Mouse (Mus musculus): ENCODE measurements around the gene Efcab2. TPM values are rescaled to one million over a fixed set of nuclear protein-coding genes. Genes with fewer than 3 reads are reported as not detected.

Efcab2 gene
- polyA plus RNA-seq, 1 experiment from 2014 or later = 12.7 TPM

DNA sequence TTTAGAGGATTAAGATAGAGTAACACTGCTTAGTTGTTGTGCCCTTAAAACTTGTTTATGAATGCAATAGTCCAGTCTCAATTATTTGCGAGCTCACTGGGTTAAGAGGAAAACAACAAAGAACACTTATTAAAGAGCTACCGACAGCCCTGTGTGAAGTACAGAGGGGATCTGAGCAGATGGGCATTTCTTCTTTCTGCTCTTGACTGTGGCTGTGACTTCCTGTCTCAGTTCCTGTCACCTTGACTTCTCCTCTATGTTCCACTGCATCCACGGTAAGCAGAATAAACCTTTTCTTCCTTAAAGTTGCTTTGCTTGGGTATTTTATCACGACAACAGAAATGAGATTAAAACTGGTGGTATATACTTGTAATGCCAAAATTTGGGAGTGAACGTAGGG lies 12.9 kb upstream of the Efcab2 start:
- Histone ChIP-seq H3K4me1 (ENCODE audit: control insufficient read depth, insufficient read depth, low read length) (0 out of 2 replicates have a peak, but pooled peaks cover 2% of the 10 kb centered on the region), H3K4me2 (no peak overlapping the region), H3K27ac (ENCODE audit: low read depth, low read length) (no peak overlapping the region), H3K4me3 (ENCODE audit: low read depth, low read length) (no peak overlapping the region), H3K9ac (ENCODE audit: low read depth, low read length) (no peak overlapping the region), H3K9me3 (replicated peaks; ENCODE audit: control insufficient read depth, low read length) (no peaks in the 10 kb centered on the region), H3K36me3 (ENCODE audit: control insufficient read depth, insufficient read depth, low read length) (no peaks in the 10 kb centered on the region), H3K27me3 (ENCODE audit: control insufficient read depth, insufficient read depth, low read length) (no peaks in the 10 kb centered on the region)
- 77% methylated on average over 5 of the region's 5 CpGs for WGBS (ENCODE audit: insufficient replicate concordance)
- no peak for ATAC-seq (replicated peaks; ENCODE audit: insufficient number of reproducible peaks, low FRiP score, low TSS enrichment)

DNA sequence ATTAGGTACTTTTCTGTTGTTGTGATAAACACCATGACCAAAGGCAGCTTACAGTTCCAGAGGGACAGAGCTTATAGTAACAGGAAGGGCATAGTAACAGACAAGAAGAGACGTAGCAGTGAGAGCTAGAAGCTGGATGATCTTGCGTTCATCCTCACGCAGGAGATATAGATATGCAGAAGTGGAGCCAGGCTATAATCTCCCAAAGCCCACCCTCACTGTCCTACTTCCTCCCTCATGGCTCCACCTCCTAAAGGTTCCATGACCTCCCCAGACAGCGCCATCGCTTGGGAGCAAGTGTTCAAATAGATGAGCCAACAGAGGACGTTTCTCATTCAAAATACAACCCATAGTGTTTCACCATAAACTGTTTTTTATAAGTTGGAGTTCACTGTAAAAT lies 10.8 kb upstream of the Efcab2 start:
- H3K4me3 ChIP-seq (ENCODE audit: low read depth, low read length) = no peak overlapping the region
- H3K4me1 ChIP-seq (ENCODE audit: control insufficient read depth, insufficient read depth, low read length) = 0 out of 2 replicates have a peak, but pooled peaks cover 2% of the 10 kb centered on the region
- no peaks in the 10 kb centered on the region for H3K27me3 ChIP-seq (ENCODE audit: control insufficient read depth, insufficient read depth, low read length)
- H3K9ac ChIP-seq (ENCODE audit: low read depth, low read length) = no peak overlapping the region
- WGBS (ENCODE audit: insufficient replicate concordance) = 83% methylated on average over 6 of the region's 6 CpGs
- no peak overlapping the region for H3K27ac ChIP-seq (ENCODE audit: low read depth, low read length)
- ATAC-seq (replicated peaks; ENCODE audit: insufficient number of reproducible peaks, low FRiP score, low TSS enrichment) = no peak
- H3K4me2 ChIP-seq = no peak overlapping the region
- H3K9me3 ChIP-seq (replicated peaks; ENCODE audit: control insufficient read depth, low read length) = no peaks in the 10 kb centered on the region
- no peaks in the 10 kb centered on the region for H3K36me3 ChIP-seq (ENCODE audit: control insufficient read depth, insufficient read depth, low read length)

DNA sequence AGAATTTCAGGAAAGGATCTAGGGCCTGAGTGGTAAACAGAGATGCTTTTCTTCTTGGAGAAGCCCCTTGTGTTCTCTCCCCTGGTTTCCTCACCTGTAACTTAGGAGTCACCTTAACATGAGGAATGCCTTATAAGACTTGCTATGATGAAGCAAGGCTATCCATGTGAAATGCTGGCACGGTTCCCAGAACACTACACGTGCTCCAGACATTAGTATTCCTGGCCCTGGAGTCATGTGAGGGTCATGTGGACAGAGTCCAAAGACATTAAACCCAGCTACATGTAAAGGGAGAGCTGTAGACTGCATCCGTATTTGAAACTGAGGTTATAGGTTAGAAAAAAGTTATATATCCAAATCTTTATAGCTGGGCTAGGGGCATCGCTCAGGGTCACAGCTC lies 9.5 kb upstream of the Efcab2 start:
- no peak for ATAC-seq (replicated peaks; ENCODE audit: insufficient number of reproducible peaks, low FRiP score, low TSS enrichment)
- H3K9ac ChIP-seq (ENCODE audit: low read depth, low read length) = no peak overlapping the region
- 61% methylated on average over 4 of the region's 4 CpGs for WGBS (ENCODE audit: insufficient replicate concordance)
- no peaks in the 10 kb centered on the region for H3K36me3 ChIP-seq (ENCODE audit: control insufficient read depth, insufficient read depth, low read length)
- no peaks in the 10 kb centered on the region for H3K9me3 ChIP-seq (replicated peaks; ENCODE audit: control insufficient read depth, low read length)
- H3K4me2 ChIP-seq = no peak overlapping the region
- H3K27ac ChIP-seq (ENCODE audit: low read depth, low read length) = no peak overlapping the region
- H3K27me3 ChIP-seq (ENCODE audit: control insufficient read depth, insufficient read depth, low read length) = no peaks in the 10 kb centered on the region
- no peaks in the 10 kb centered on the region for H3K4me1 ChIP-seq (ENCODE audit: control insufficient read depth, insufficient read depth, low read length)
- H3K4me3 ChIP-seq (ENCODE audit: low read depth, low read length) = no peak overlapping the region

DNA sequence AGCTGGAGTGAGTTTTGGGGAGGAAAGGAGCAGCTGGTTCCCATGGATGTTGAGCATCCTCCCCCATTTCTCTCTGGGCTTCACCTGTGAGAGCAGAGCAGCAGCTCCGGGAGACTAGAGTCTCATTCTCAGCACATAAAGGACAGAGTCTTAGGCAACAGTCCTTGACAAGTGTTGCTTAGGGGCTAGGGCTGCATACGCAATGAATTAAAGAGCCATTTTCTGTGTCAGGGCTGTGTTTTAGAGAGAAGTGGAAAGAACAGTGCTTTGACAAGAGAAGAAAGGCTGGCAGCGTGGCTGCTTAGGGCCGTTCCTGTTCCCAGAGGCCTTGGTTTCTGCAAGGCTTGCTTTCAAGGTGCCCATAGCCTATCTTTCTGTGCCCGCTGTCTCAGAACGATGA lies 6.0 kb upstream of the Efcab2 start:
- WGBS (ENCODE audit: insufficient replicate concordance) = 78% methylated on average over 6 of the region's 6 CpGs

DNA sequence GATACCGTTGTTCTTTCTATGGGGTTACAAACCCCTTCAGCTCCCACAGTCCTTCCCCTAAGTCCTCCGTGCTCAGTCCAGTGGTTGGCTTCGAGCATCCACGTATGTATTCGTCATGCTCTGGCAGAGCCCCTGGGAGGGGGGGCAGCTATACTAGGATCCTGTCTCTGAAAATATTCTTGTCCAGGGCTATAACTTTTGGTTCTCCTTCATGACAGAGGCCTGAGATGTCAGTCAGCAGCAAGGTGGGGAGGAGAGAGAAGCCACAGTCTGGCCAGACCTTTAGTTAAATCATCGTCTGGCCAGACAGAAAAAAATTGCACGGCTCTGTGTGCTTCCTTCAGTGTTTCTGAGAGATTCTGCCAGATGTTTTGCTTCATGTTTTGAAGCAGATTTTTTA lies 5.2 kb upstream of the Efcab2 start:
- Histone ChIP-seq H3K4me3 (ENCODE audit: low read depth, low read length) (no peak overlapping the region), H3K36me3 (ENCODE audit: control insufficient read depth, insufficient read depth, low read length) (no peaks in the 10 kb centered on the region), H3K27me3 (ENCODE audit: control insufficient read depth, insufficient read depth, low read length) (no peaks in the 10 kb centered on the region), H3K4me2 (no peak overlapping the region), H3K9me3 (replicated peaks; ENCODE audit: control insufficient read depth, low read length) (no peaks in the 10 kb centered on the region), H3K27ac (ENCODE audit: low read depth, low read length) (no peak overlapping the region), H3K9ac (ENCODE audit: low read depth, low read length) (no peak overlapping the region), H3K4me1 (ENCODE audit: control insufficient read depth, insufficient read depth, low read length) (no peaks in the 10 kb centered on the region)
- no peak for ATAC-seq (replicated peaks; ENCODE audit: insufficient number of reproducible peaks, low FRiP score, low TSS enrichment)
- WGBS (ENCODE audit: insufficient replicate concordance) = 65% methylated on average over 7 of the region's 7 CpGs

More for the DNA sequence above, 6.0 kb upstream of the Efcab2 start:
- H3K27ac ChIP-seq (ENCODE audit: low read depth, low read length) = no peak overlapping the region
- ATAC-seq (replicated peaks; ENCODE audit: insufficient number of reproducible peaks, low FRiP score, low TSS enrichment) = no peak
- no peaks in the 10 kb centered on the region for H3K27me3 ChIP-seq (ENCODE audit: control insufficient read depth, insufficient read depth, low read length)
- no peaks in the 10 kb centered on the region for H3K36me3 ChIP-seq (ENCODE audit: control insufficient read depth, insufficient read depth, low read length)
- H3K4me1 ChIP-seq (ENCODE audit: control insufficient read depth, insufficient read depth, low read length) = no peaks in the 10 kb centered on the region
- peak overlapping the region; percentile 16; the same call in 1 of the 2 replicates for H3K9ac ChIP-seq (ENCODE audit: low read depth, low read length)
- no peaks in the 10 kb centered on the region for H3K9me3 ChIP-seq (replicated peaks; ENCODE audit: control insufficient read depth, low read length)
- no peak overlapping the region for H3K4me2 ChIP-seq
- H3K4me3 ChIP-seq (ENCODE audit: low read depth, low read length) = no peak overlapping the region

DNA sequence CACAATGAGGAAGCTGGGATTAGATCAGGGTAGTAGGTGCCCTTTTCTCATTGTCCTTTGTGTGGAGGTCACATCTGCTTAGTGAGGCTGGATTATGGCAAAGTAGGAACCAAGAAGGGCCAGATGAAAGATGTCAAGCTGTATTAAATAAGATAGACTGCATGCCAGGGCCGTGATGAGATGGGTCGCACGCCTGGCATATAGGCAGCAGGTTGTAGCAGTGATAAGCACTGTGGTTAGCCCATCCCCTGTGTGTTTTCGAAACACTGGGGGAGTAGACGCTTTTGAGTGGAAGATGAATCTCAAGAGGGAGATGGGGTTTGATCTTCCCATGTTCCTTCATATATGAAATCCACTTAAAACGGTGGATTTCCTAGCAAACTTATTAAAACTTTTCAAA lies 3.9 kb upstream of the Efcab2 start:
- Histone ChIP-seq H3K4me3 (ENCODE audit: low read depth, low read length) (no peak overlapping the region), H3K4me2 (no peak overlapping the region), H3K4me1 (ENCODE audit: control insufficient read depth, insufficient read depth, low read length) (no peaks in the 10 kb centered on the region), H3K27me3 (ENCODE audit: control insufficient read depth, insufficient read depth, low read length) (no peaks in the 10 kb centered on the region), H3K9me3 (replicated peaks; ENCODE audit: control insufficient read depth, low read length) (no peaks in the 10 kb centered on the region), H3K9ac (ENCODE audit: low read depth, low read length) (no peak overlapping the region), H3K27ac (ENCODE audit: low read depth, low read length) (no peak overlapping the region), H3K36me3 (ENCODE audit: control insufficient read depth, insufficient read depth, low read length) (no peaks in the 10 kb centered on the region)
- 80% methylated on average over 6 of the region's 6 CpGs for WGBS (ENCODE audit: insufficient replicate concordance)
- ATAC-seq (replicated peaks; ENCODE audit: insufficient number of reproducible peaks, low FRiP score, low TSS enrichment) = no peak

DNA sequence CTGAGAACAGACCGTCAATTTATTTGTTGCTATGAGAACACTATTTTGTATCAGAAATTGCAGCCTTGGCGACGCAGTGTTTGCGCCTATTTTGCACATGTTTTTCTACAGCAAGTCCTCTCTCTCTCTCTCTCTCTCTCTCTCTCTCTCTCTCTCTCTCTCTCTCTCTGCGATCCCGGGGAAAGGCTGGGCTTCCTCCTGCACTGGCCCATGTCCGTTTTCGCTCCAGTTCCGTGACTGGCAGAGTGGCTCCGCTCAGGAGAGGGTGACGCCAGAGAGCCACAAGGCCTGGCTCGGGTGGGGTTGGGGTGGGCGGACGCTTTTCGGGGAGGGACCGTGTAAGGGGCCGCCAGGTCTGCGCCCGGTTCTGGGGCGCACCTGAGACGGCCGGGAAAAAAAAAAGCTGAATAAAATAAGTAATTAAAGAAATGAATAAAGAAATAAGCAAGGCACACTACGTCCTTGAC lies 407 bp upstream of the Efcab2 start:
- no peaks in the 10 kb centered on the region for H3K9me3 ChIP-seq (replicated peaks; ENCODE audit: control insufficient read depth, low read length)
- H3K27me3 ChIP-seq (ENCODE audit: control insufficient read depth, insufficient read depth, low read length) = no peaks in the 10 kb centered on the region
- H3K4me3 ChIP-seq (ENCODE audit: low read depth, low read length) = peak overlapping the region; percentile 72

DNA sequence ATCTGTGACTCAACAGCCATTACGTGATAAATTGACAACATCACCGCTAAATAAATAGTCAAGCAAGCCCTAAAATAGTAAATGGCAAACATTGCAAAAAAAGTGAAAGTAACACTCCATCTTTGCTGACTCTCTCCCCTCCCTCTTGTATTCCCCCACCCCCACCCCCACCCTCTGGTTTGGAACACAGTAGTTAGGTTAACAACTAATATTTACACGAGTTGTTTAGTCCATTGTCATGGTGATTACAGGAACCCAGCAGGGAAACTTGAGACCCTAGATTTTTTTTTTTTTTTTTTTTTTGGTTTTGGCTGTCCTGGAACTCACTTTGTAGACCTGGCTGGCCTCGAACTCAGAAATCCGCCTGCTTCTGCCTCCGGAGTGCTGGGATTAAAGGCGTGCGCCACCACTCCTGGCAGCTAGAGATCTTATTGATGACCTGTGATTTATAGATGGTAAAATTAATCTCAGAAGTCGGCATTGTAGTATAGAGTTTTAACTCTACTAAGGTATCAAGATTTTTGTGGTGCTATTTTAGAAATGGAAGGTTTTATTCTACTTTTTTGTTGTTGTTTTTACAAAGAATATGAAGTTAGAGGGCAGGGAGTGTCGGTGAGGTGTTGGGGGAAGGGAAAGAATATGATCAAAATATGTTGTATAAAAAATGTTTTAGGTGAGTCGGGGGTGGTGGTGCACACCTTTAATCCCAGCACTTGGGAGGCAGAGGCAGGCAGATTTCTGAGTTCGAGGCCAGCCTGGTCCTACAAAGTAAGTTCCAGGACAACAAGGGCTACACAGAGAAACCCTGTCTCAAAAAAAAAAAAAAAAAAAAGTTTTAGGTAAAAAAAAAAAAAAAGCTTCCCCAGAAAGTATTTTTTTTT lies 1.1 kb downstream of the Efcab2 start:
- Histone ChIP-seq H3K36me3 (ENCODE audit: control insufficient read depth, insufficient read depth, low read length) (no peaks in the 10 kb centered on the region), H3K4me1 (ENCODE audit: control insufficient read depth, insufficient read depth, low read length) (peaks cover 5% of the 10 kb centered on the region), H3K9me3 (replicated peaks; ENCODE audit: control insufficient read depth, low read length) (no peaks in the 10 kb centered on the region), H3K27me3 (ENCODE audit: control insufficient read depth, insufficient read depth, low read length) (no peaks in the 10 kb centered on the region), H3K4me2 (peak overlapping the region; percentile 70), H3K9ac (ENCODE audit: low read depth, low read length) (peak overlapping the region; percentile 99), H3K27ac (ENCODE audit: low read depth, low read length) (peak overlapping the region; percentile 100), H3K4me3 (ENCODE audit: low read depth, low read length) (peak overlapping the region; percentile 72)
- ATAC-seq (replicated peaks; ENCODE audit: insufficient number of reproducible peaks, low FRiP score, low TSS enrichment) = no peak
- 66% methylated on average over 12 of the region's 12 CpGs for WGBS (ENCODE audit: insufficient replicate concordance)

More for the DNA sequence above, 407 bp upstream of the Efcab2 start:
- peak; percentile 84 for ATAC-seq (replicated peaks; ENCODE audit: insufficient number of reproducible peaks, low FRiP score, low TSS enrichment)
- Histone ChIP-seq H3K4me1 (ENCODE audit: control insufficient read depth, insufficient read depth, low read length) (peaks cover 5% of the 10 kb centered on the region), H3K27ac (ENCODE audit: low read depth, low read length) (peak overlapping the region; percentile 100), H3K9ac (ENCODE audit: low read depth, low read length) (peak overlapping the region; percentile 99), H3K4me2 (peak overlapping the region; percentile 70), H3K36me3 (ENCODE audit: control insufficient read depth, insufficient read depth, low read length) (no peaks in the 10 kb centered on the region)
- under 1% methylated on average over 23 of the region's 23 CpGs for WGBS (ENCODE audit: insufficient replicate concordance)

DNA sequence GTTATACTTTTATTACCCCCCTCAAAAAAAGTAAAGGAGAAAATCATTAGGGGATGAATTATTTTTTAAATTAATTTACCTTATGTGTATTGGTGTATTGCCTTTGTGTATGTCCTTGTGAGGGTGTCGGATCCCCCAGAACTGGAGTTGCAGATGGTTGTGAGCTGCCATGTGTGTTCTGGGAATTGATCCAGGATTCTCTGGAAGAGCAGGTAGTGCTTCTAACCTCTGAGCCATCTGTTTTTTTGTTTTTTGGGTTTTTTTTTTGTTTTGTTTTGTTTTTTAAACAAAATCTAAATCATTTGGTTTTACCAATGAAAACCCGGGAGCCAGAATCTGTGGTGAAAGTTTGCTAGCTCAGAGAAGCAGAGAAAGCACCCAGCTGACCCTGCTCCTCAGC lies 1.8 kb downstream of the Efcab2 start:
- H3K4me2 ChIP-seq = no peak overlapping the region
- H3K4me1 ChIP-seq (ENCODE audit: control insufficient read depth, insufficient read depth, low read length) = peaks cover 5% of the 10 kb centered on the region
- 74% methylated on average over 2 of the region's 2 CpGs for WGBS (ENCODE audit: insufficient replicate concordance)
- no peaks in the 10 kb centered on the region for H3K27me3 ChIP-seq (ENCODE audit: control insufficient read depth, insufficient read depth, low read length)
- H3K9me3 ChIP-seq (replicated peaks; ENCODE audit: control insufficient read depth, low read length) = no peaks in the 10 kb centered on the region
- no peak overlapping the region for H3K27ac ChIP-seq (ENCODE audit: low read depth, low read length)
- no peak for ATAC-seq (replicated peaks; ENCODE audit: insufficient number of reproducible peaks, low FRiP score, low TSS enrichment)
- H3K9ac ChIP-seq (ENCODE audit: low read depth, low read length) = no peak overlapping the region
- H3K36me3 ChIP-seq (ENCODE audit: control insufficient read depth, insufficient read depth, low read length) = no peaks in the 10 kb centered on the region
- H3K4me3 ChIP-seq (ENCODE audit: low read depth, low read length) = no peak overlapping the region

All from heart, embryonic 11.5 days (tissue).